Mouse (Mus musculus) CH12.LX (cell line): ENCODE measurements at regions not wholly inside any gene's neighbourhood (a gene's known extent, or its start where the extent isn't known, plus 50 kb on each side); places are given as distances from the start of the nearest gene placed in this dataset.

Experiments used
- DNase-seq: peaks from one replicate; pipeline ENCODE4 v3.0.0-alpha.2; 2013; ENCODE audit errors: extremely low read depth
- H3K27ac ChIP-seq: 2 replicates; pipeline ENCODE4 v1.5.1; 2012; ENCODE audit warnings: low read depth, mild to moderate bottlenecking, control low read depth, moderate library complexity; ENCODE audit not compliant: insufficient read depth
- H3K27me3 ChIP-seq: replicated peaks from 2 replicates; pipeline ENCODE3; 2012; ENCODE audit warnings: inconsistent platforms
- H3K36me3 ChIP-seq, 2 experiments: replicated peaks in 1 of 2; 2 replicates each; pipeline versions ENCODE3 to v1.6.1; 2012; ENCODE audit warnings: inconsistent platforms in 1 of 2, low read length in 1 of 2, mild to moderate bottlenecking in 1 of 2, mixed read lengths in 1 of 2, moderate library complexity in 1 of 2; ENCODE audit not compliant: control insufficient read depth in 1 of 2, insufficient read depth in 1 of 2
- H3K4me1 ChIP-seq, 2 experiments: 2 replicates each; pipeline ENCODE4 v1.6.1; 2012; ENCODE audit warnings: inconsistent platforms in 1 of 2, moderate library complexity in 1 of 2; ENCODE audit not compliant: insufficient read depth in 2 of 2, control insufficient read depth in 1 of 2
- H3K4me2 ChIP-seq: 2 replicates; pipeline ENCODE4 v1.6.1; 2012; ENCODE audit warnings: low read depth, mild to moderate bottlenecking, control low read depth; ENCODE audit not compliant: poor library complexity, insufficient read depth, severe bottlenecking
- H3K4me3 ChIP-seq, 3 experiments: fragments of 150-350 bp in 1 of 3; sonication (generic) in 1 of 3; replicated peaks in 1 of 3; 2 replicates each; pipeline versions ENCODE3 to v1.5.1; 2011 to 2012; ENCODE audit warnings: low read depth in 2 of 3, low read length in 2 of 3, mild to moderate bottlenecking in 2 of 3, moderate library complexity in 2 of 3, control low read depth in 1 of 3, improper control_type of control experiment in 1 of 3, inconsistent platforms in 1 of 3, mixed read lengths in 1 of 3; ENCODE audit not compliant: poor library complexity in 1 of 3
- H3K79me2 ChIP-seq: replicated peaks from 2 replicates; pipeline ENCODE4 v1.6.1; 2012; ENCODE audit warnings: mild to moderate bottlenecking, moderate library complexity; ENCODE audit not compliant: control insufficient read depth, poor library complexity, insufficient read depth, severe bottlenecking; ENCODE audit errors: extremely low read depth
- H3K9ac ChIP-seq: 2 replicates; pipeline ENCODE4 v1.6.1; 2012; ENCODE audit warnings: low read depth, mild to moderate bottlenecking, control low read depth, moderate library complexity; ENCODE audit not compliant: insufficient read depth
- H3K9me3 ChIP-seq: replicated peaks from 2 replicates; pipeline ENCODE3; 2012; ENCODE audit warnings: low read length, inconsistent platforms, mixed read lengths
- CHD1 ChIP-seq: IDR thresholded peaks from 2 replicates; pipeline ENCODE4 v1.6.1; 2012; ENCODE audit warnings: low read depth, low read length, improper control_type of control experiment, inconsistent platforms
- CHD2 ChIP-seq: IDR thresholded peaks from 2 replicates; pipeline ENCODE4 v1.6.1; 2011; ENCODE audit warnings: low read length, improper control_type of control experiment
- E2F4 ChIP-seq: IDR thresholded peaks from 2 replicates; pipeline ENCODE4 v1.6.1; 2011; ENCODE audit warnings: low read depth, low read length, improper control_type of control experiment; ENCODE audit not compliant: insufficient replicate concordance
- ELF1 ChIP-seq: IDR thresholded peaks from 2 replicates; pipeline ENCODE4 v1.6.1; 2014; ENCODE audit warnings: low read depth, mild to moderate bottlenecking, inconsistent platforms, low read length, improper control_type of control experiment
- HCFC1 ChIP-seq: IDR thresholded peaks from 2 replicates; pipeline ENCODE4 v1.6.1; 2012; ENCODE audit warnings: low read depth, mild to moderate bottlenecking, inconsistent platforms, low read length, improper control_type of control experiment
- IRF4 ChIP-seq: IDR thresholded peaks from 2 replicates; pipeline ENCODE4 v1.6.1; 2014; ENCODE audit warnings: low read depth, mild to moderate bottlenecking, inconsistent platforms, low read length, improper control_type of control experiment
- KAT2A ChIP-seq: IDR thresholded peaks from 2 replicates; pipeline ENCODE4 v1.6.1; 2012; ENCODE audit warnings: low read length, improper control_type of control experiment, inconsistent platforms; ENCODE audit not compliant: insufficient replicate concordance
- MAZ ChIP-seq: IDR thresholded peaks from 2 replicates; pipeline ENCODE4 v1.6.1; 2012; ENCODE audit warnings: low read depth, mild to moderate bottlenecking, inconsistent platforms, low read length, improper control_type of control experiment, moderate library complexity
- MYC ChIP-seq: IDR thresholded peaks from 2 replicates; pipeline ENCODE4 v1.6.1; 2011; ENCODE audit warnings: low read depth, mild to moderate bottlenecking, improper control_type of control experiment, low read length
- NRF1 ChIP-seq: IDR thresholded peaks from 2 replicates; pipeline ENCODE4 v1.6.1; 2014; ENCODE audit warnings: low read depth, mild to moderate bottlenecking, inconsistent platforms, low read length, improper control_type of control experiment, moderate library complexity
- PAX5 ChIP-seq: IDR thresholded peaks from 2 replicates; pipeline ENCODE4 v1.6.1; 2012; ENCODE audit warnings: low read length, inconsistent platforms, mixed read lengths
- POLR2AphosphoS2 ChIP-seq: IDR thresholded peaks from 2 replicates; pipeline ENCODE4 v1.6.1; 2011; ENCODE audit warnings: low read depth, low read length, improper control_type of control experiment
- RCOR1 ChIP-seq: conservative IDR thresholded peaks from 2 replicates; pipeline ENCODE4 v1.6.1; 2012; ENCODE audit warnings: low read depth, mild to moderate bottlenecking, inconsistent platforms, low read length, improper control_type of control experiment
- SIN3A ChIP-seq: IDR thresholded peaks from 2 replicates; pipeline ENCODE4 v1.6.1; 2012; ENCODE audit warnings: low read length, improper control_type of control experiment, inconsistent platforms
- TBP ChIP-seq: conservative IDR thresholded peaks from 2 replicates; pipeline ENCODE4 v1.6.1; 2011; ENCODE audit warnings: low read depth, low read length, improper control_type of control experiment
- TCF12 ChIP-seq: IDR thresholded peaks from 2 replicates; pipeline ENCODE4 v1.6.1; 2014; ENCODE audit warnings: low read depth, mild to moderate bottlenecking, inconsistent platforms, low read length, improper control_type of control experiment
- ZKSCAN1 ChIP-seq: IDR thresholded peaks from 2 replicates; pipeline ENCODE4 v1.6.1; 2012; ENCODE audit warnings: low read depth, inconsistent platforms, low read length, improper control_type of control experiment, borderline replicate concordance
- ZMIZ1 ChIP-seq: IDR thresholded peaks from 2 replicates; pipeline ENCODE4 v1.6.1; 2012; ENCODE audit warnings: low read depth, mild to moderate bottlenecking, inconsistent platforms, low read length, improper control_type of control experiment
- dilution Hi-C: fragments of 300-500 bp; cut with MboI; formaldehyde crosslinking; loops from 2 replicates; pipeline ENCODE4 v1.14.3; 2020; ENCODE audit warnings: low sequenced_read_pairs; ENCODE audit not compliant: extremely low pct_unique_long_range_greater_than_20kb, extremely low pct_ligation_motif_present
- in situ Hi-C: fragments of 300-500 bp; cut with MboI; formaldehyde crosslinking; loops from 3 replicates; pipeline ENCODE4 v1.14.3; 2019; ENCODE audit warnings: low sequenced_read_pairs, low pct_ligation_motif_present, low pct_unique_long_range_greater_than_20kb, mixed read lengths

- no peak overlapping the region for H3K4me3 ChIP-seq
- H3K9me3 ChIP-seq: no peaks in the 10 kb centered on the region
- H3K9ac ChIP-seq: no peak overlapping the region
- no peaks in the 10 kb centered on the region for H3K36me3 ChIP-seq
- TF ChIP-seq HCFC1 (no peak), ELF1 (no peak), POLR2AphosphoS2 (no peak), ZKSCAN1 (no peak), CHD2 (no peak), MAZ (no peak), NRF1 (no peak), ZMIZ1 (no peak), SIN3A (no peak), PAX5 (no peak), RCOR1 (no peak), TCF12 (no peak), KAT2A (no peak), TBP (no peak)
- H3K27ac ChIP-seq: no peak overlapping the region
- DNase-seq: no peak
- H3K79me2 ChIP-seq: no peaks in the 10 kb centered on the region
- no peaks in the 10 kb centered on the region for H3K27me3 ChIP-seq
- dilution Hi-C loops (no loop called here), in situ Hi-C loops (no loop called here)
- H3K4me1 ChIP-seq: no peaks in the 10 kb centered on the region
- no peak overlapping the region for H3K4me2 ChIP-seq
Observed at GRCm38 (mm10) chr6:140946720-140947119, 217.6 kb downstream of the Gm11077 start.

GRCm38 (mm10) chr6:140950483-140950882 lies 221.4 kb downstream of the Gm11077 start:
- no peaks in the 10 kb centered on the region for H3K79me2 ChIP-seq
- no peaks in the 10 kb centered on the region for H3K9me3 ChIP-seq
- H3K4me1 ChIP-seq: no peaks in the 10 kb centered on the region
- H3K4me3 ChIP-seq: no peak overlapping the region
- no peaks in the 10 kb centered on the region for H3K27me3 ChIP-seq
- H3K36me3 ChIP-seq: no peaks in the 10 kb centered on the region
- dilution Hi-C loops: no loop called here
- no peak for DNase-seq
- TF ChIP-seq IRF4 (no peak), KAT2A (no peak), E2F4 (no peak), MYC (no peak), CHD1 (no peak)
- H3K27ac ChIP-seq: no peak overlapping the region
- no peak overlapping the region for H3K9ac ChIP-seq
- in situ Hi-C loops: no loop called here
- H3K4me2 ChIP-seq: no peak overlapping the region
